ENCODE assay signal across 8 mouse cellular contexts in the genomic region with DNA sequence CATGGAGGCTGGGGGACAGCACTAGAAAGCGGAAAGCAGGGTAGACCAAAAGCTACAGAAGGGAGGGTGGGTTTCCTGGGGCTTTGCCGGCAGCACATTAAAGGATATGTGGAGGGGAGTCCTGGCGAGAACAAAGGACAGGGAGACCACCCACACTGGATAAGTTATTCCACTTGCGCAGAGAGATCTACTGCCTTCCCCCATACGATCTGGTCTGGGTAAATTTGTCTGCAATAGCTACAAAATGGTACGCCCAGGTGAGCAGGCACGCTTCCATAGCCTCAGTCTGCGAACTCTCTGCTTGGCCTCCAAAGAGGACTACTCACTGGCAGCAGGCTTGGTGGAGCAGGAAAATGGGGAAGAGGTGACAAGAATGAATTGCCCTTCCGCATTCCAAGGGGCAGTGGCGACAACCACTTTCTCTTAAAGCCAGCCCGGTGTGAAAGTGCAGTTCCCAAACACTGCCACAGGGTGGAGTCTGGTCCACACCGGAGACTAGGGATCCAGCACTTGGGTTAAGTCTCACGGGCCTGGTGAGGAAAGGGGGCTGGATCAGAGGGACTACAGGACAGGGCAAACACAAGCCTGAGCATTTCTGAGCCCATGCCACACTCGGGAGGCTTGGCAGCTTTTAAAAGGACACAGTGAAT. TPM values are rescaled to one million over a fixed set of nuclear protein-coding genes. Genes with fewer than 3 reads are reported as not detected.
DNase-seq lines count a peak whose midpoint lies in the region; ATAC-seq lines count a peak whose summit lies in the region.

No protein-coding gene starts in this region.

- H3K27ac ChIP-seq in hindbrain, embryonic 16.5 days (ENCODE audit: low read depth, low read length) = no peak overlapping the region

- H3K4me2 ChIP-seq in hindbrain, embryonic 16.5 days (ENCODE audit: low read length) = peak overlapping the region; percentile 61

- peaks cover 3% of the 10 kb centered on the region; the same call in 1 of the 2 replicates for H3K4me1 ChIP-seq in hindbrain, embryonic 16.5 days (ENCODE audit: control insufficient read depth, insufficient read depth, low read depth, low read length)

- no peaks in the 10 kb centered on the region for H3K27me3 ChIP-seq in hindbrain, embryonic 16.5 days (replicated peaks; ENCODE audit: control insufficient read depth, insufficient read depth, low read length)

- H3K4me3 ChIP-seq in hindbrain, embryonic 16.5 days (ENCODE audit: low read length) = peak overlapping the region; percentile 35

- DNase-seq in T-cell, adult 2 months (ENCODE audit: low spot score) = peak; percentile 77
- peak; percentile 86 to 87 for DNase-seq in cerebellum, postnatal 4 days (ENCODE audit: low spot score in 2 of 2)
- DNase-seq in gastrocnemius, adult 18-20 months (ENCODE audit: low spot score) = peak; percentile 86
- peak; percentile 77 for DNase-seq in left cerebral cortex, adult 11 months (ENCODE audit: low spot score)
- peak; percentile 95 for DNase-seq in lung, postnatal 36 days
- peak; percentile 69 for DNase-seq in retina, postnatal 7 days (ENCODE audit: low read depth, low spot score)
- peak; percentile 68 for DNase-seq in urinary bladder, adult 2 months (ENCODE audit: low spot score)

- H3K9me3 ChIP-seq in hindbrain, embryonic 16.5 days (ENCODE audit: control insufficient read depth, low read length) = no peaks in the 10 kb centered on the region

- 5% methylated on average over 14 of the region's 14 CpGs for WGBS in hindbrain, embryonic 16.5 days

- no peaks in the 10 kb centered on the region for H3K36me3 ChIP-seq in hindbrain, embryonic 16.5 days (ENCODE audit: control insufficient read depth, insufficient read depth, low read length)

- peak; percentile 77 for ATAC-seq in hindbrain, embryonic 16.5 days

- peak overlapping the region; percentile 50; the same call in 1 of the 2 replicates for H3K9ac ChIP-seq in hindbrain, embryonic 16.5 days (ENCODE audit: low read depth, low read length)

RNA-seq across cellular contexts. Expression of a gene that starts 50.9 kb away (rescaled TPM):
- 10 to 100 TPM; 14.3 to 15.3 TPM for total RNA-seq in gastrocnemius, adult 18-20 months (2021)
- 18.3 and 19.6 TPM in 2 replicates for polyA plus RNA-seq in hindbrain, embryonic 16.5 days (2015; fragmentation: Nextera tagmentation; extraction: Ambion mirVana)
- polyA plus RNA-seq in urinary bladder, adult 2 months (2012; rRNA removed) = 32.3 and 41.7 TPM in 2 replicates
